23 mouse cellular contexts compared by ENCODE assay signal in genomic region chr5:100378981-100379380, GRCm38 (mm10).
"Had no signal": no experiment of that assay in that cellular context is flagged by ENCODE, and none has a peak within 500 bp of the region (broad histone marks: within the 10 kb centered on the region; RNA-seq: fewer than 3 reads in every experiment).

No protein-coding gene starts in this region.

- H3K9me3 ChIP-seq: limb, embryonic 10.5 days; limb, embryonic 13.5 days; midbrain, embryonic 12.5 days; midbrain, embryonic 15.5 days; neural tube, embryonic 12.5 days; neural tube, embryonic 15.5 days had no signal

- H3K4me2 ChIP-seq: limb, embryonic 13.5 days; liver, embryonic 11.5 days; lung, embryonic 14.5 days; midbrain, embryonic 12.5 days; midbrain, embryonic 15.5 days; neural tube, embryonic 12.5 days; neural tube, embryonic 15.5 days had no signal

- H3K4me1 ChIP-seq: limb, embryonic 10.5 days; limb, embryonic 13.5 days; midbrain, embryonic 12.5 days; midbrain, embryonic 15.5 days; neural tube, embryonic 12.5 days; neural tube, embryonic 15.5 days had no signal

- H3K4me3 ChIP-seq: layer of hippocampus, adult 2 months; limb, embryonic 10.5 days; limb, embryonic 13.5 days; midbrain, embryonic 12.5 days; midbrain, embryonic 15.5 days; neural tube, embryonic 12.5 days; neural tube, embryonic 15.5 days had no signal

- ATAC-seq: lung, postnatal 0 days; midbrain, embryonic 15.5 days had no signal

- H3K27ac ChIP-seq: layer of hippocampus, adult 2 months; limb, embryonic 10.5 days; limb, embryonic 13.5 days; liver, embryonic 14.5 days; macrophage; midbrain, embryonic 12.5 days; midbrain, embryonic 15.5 days; neural tube, embryonic 12.5 days; neural tube, embryonic 15.5 days; stomach, postnatal 0 days had no signal

- H3K27me3 ChIP-seq: limb, embryonic 13.5 days; midbrain, embryonic 12.5 days; midbrain, embryonic 15.5 days; neural tube, embryonic 12.5 days; neural tube, embryonic 15.5 days had no signal

- H3K9ac ChIP-seq: limb, embryonic 13.5 days; liver, embryonic 14.5 days; liver, postnatal 0 days; lung, embryonic 14.5 days; midbrain, embryonic 12.5 days; midbrain, embryonic 15.5 days; neural tube, embryonic 12.5 days; neural tube, embryonic 15.5 days had no signal

- DNase-seq: kidney, adult 9 months; kidney, postnatal 25 days; layer of hippocampus, adult 9-11 months; liver, postnatal 0 days; lung, embryonic 14.5 days; right cerebral cortex, adult 18-20 months; right cerebral cortex, postnatal 14 days; right cerebral cortex, postnatal 4 days; thymus, adult 2 months; thymus, postnatal 14 days; thymus, postnatal 4 days had no signal
